Mouse (Mus musculus) urinary bladder, postnatal 10 days (tissue): Measurements from ENCODE around the gene Scaf11.

Source experiments
- DNase-seq: peaks from one replicate; pipeline ENCODE4 v3.0.0; 2022; ENCODE audit warnings: low spot score

Gene Scaf11

GRCm38 (mm10) chr15:96396641-96397344, 63.9 kb downstream of the Scaf11 start:
- no peak for DNase-seq

GRCm38 (mm10) chr15:96395071-96395470, 65.6 kb downstream of the Scaf11 start:
- no peak for DNase-seq

- no peak for DNase-seq
Measured at GRCm38 (mm10) chr15:96392878-96393277, 67.8 kb downstream of the Scaf11 start.

GRCm38 (mm10) chr15:96388565-96388964, 72.1 kb downstream of the Scaf11 start:
- no peak for DNase-seq

GRCm38 (mm10) chr15:96382223-96382622, 78.4 kb downstream of the Scaf11 start:
- no peak for DNase-seq

GRCm38 (mm10) chr15:96377701-96378100, 82.9 kb downstream of the Scaf11 start:
- no peak for DNase-seq

DNA sequence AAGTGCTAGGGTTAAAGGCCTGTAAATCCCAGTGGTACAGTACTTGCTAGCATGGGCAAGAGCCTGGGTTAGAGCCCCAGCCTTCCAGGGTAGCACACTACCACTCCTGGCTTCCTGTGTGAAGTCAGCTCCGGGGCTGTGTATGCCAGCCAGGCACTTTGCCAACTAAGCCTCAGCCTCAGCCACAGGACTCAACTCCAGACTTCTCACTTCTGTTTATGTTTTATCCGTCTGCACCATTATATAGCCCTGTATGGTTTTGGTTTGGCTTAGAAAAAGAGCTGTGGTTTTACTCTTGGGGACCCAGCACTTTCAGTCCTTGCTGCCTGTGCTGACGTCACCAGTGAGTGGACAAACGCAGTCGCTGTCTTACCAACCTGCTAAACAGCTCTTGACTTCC, 83.4 kb downstream of the Scaf11 start:
- no peak for DNase-seq

- DNase-seq = no peak
Measured at GRCm38 (mm10) chr15:96376214-96376613, 84.4 kb downstream of the Scaf11 start.

DNA sequence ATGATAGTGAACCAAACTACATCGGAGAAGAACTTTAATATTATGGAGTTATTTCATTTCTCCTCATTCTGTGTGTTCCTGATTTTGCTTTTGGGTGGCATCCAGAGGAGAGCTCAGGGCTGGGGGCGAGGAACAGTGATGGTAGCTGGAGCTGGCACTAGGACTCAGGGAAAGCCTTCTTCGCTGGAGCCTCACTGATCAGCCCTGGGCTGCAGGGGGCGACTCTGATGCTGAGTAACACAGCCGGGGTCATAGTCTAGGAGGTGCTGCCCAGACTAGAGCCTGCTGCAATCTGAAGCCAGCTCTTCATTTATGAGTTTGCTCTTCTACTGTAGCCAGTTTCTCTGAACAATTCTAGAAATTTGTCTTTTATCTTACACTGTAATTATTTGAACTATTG, 87.5 kb downstream of the Scaf11 start:
- no peak for DNase-seq

DNA sequence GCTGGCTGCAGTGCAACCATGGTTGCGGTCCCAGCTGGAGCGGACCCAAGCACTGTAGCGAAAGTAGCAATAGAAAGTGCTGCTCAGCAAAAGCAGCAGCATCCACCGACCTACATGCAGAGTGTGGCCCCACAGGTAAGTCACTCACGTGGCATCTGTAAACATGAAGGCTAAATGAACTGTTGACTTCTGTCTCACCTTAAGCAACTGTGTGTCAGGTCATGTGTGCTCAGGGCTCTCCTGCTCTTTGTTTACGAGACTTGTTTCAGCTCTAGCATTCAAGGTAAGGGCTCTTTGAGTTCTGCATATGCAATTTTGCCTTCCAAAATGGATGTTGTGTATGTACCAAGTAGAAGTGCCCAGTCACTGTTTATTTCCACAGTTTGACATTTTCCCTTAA, 88.0 kb downstream of the Scaf11 start:
- DNase-seq = no peak

- DNase-seq = no peak
Measured at GRCm38 (mm10) chr15:96371311-96371710, 89.3 kb downstream of the Scaf11 start.

GRCm38 (mm10) chr15:96366176-96366963, 94.3 kb downstream of the Scaf11 start:
- DNase-seq = no peak

GRCm38 (mm10) chr15:96365351-96365750, 95.3 kb downstream of the Scaf11 start:
- no peak for DNase-seq
